Mouse (Mus musculus) ZHBTc4 (cell line): ENCODE data around the gene Smim14.
"Not testable (repeated sequence)": the region's sequence is repeated elsewhere in the genome, so short reads cannot be mapped to it uniquely, and the experiment has no call there.

Source experiments
- DNase-seq: peaks from one replicate; pipeline ENCODE4 v3.0.0-alpha.2; 2011; ENCODE audit warnings: low read depth, low spot score

The Smim14 gene

GRCm38 (mm10) chr5:65536751-65537419 is at the start of gene Smim14, which contains the start of gene Ube2k:
Gene Smim14, minus strand, starts transcription at chr5:65537184.
Gene Ube2k, plus strand, starts transcription at chr5:65537233.
- DNase-seq: peak; percentile 96

- DNase-seq: no peak
Measured at GRCm38 (mm10) chr5:65586291-65586690, 49.3 kb upstream of the Smim14 start.

- no peak for DNase-seq
Measured at GRCm38 (mm10) chr5:65578545-65578944, 41.6 kb upstream of the Smim14 start.

GRCm38 (mm10) chr5:65575896-65576295 is 38.9 kb upstream of the Smim14 start:
- DNase-seq: no peak

GRCm38 (mm10) chr5:65574876-65575275 is 37.9 kb upstream of the Smim14 start:
- no peak for DNase-seq

- DNase-seq: no peak
Measured at GRCm38 (mm10) chr5:65565486-65565885, 28.5 kb upstream of the Smim14 start.

GRCm38 (mm10) chr5:65561125-65561893 is 24.3 kb upstream of the Smim14 start:
- peak; percentile 93 for DNase-seq

GRCm38 (mm10) chr5:65557109-65557508 is 20.1 kb upstream of the Smim14 start:
- DNase-seq: no peak

GRCm38 (mm10) chr5:65549677-65550076 is 12.7 kb upstream of the Smim14 start:
- no peak for DNase-seq

GRCm38 (mm10) chr5:65544616-65545015 is 7.6 kb upstream of the Smim14 start:
- DNase-seq: no peak

- DNase-seq: no peak
Measured at GRCm38 (mm10) chr5:65543491-65543890, 6.5 kb upstream of the Smim14 start.

GRCm38 (mm10) chr5:65541889-65542288 is 4.9 kb upstream of the Smim14 start:
- no peak for DNase-seq

- DNase-seq: no peak
Measured at GRCm38 (mm10) chr5:65539786-65540185, 2.8 kb upstream of the Smim14 start.

- no peak for DNase-seq
Measured at GRCm38 (mm10) chr5:65538829-65539228, 1.8 kb upstream of the Smim14 start.

- no peak for DNase-seq
Measured at GRCm38 (mm10) chr5:65538121-65538520, 1.1 kb upstream of the Smim14 start.

GRCm38 (mm10) chr5:65537420-65538071 is 562 bp upstream of the Smim14 start:
- DNase-seq: peak; percentile 85

GRCm38 (mm10) chr5:65536068-65536465 is 917 bp downstream of the Smim14 start:
- not testable (repeated sequence) for DNase-seq

- peak; percentile 59 for DNase-seq
Measured at GRCm38 (mm10) chr5:65535457-65536067, 1.4 kb downstream of the Smim14 start.

- DNase-seq: peak; percentile 37
Measured at GRCm38 (mm10) chr5:65534496-65534895, 2.5 kb downstream of the Smim14 start.

GRCm38 (mm10) chr5:65531283-65531682 is 5.7 kb downstream of the Smim14 start:
- no peak for DNase-seq

- DNase-seq: peak; percentile 81
Measured at GRCm38 (mm10) chr5:65525674-65526443, 11.1 kb downstream of the Smim14 start.
